Comparison of ENCODE assay signal across 8 mouse cellular contexts in genomic region chr11:74836225-74837055, GRCm38 (mm10). TPM values are rescaled to one million over a fixed set of nuclear protein-coding genes. Genes with fewer than 3 reads are reported as not detected.
DNase-seq lines count a peak whose midpoint lies in the region; ATAC-seq and TF ChIP-seq lines count a peak whose summit lies in the region.
"Had no signal": no experiment of that assay in that cellular context is flagged by ENCODE, and none has a peak within 500 bp of the region (broad histone marks: within the 10 kb centered on the region; RNA-seq: fewer than 3 reads in every experiment).

No protein-coding gene starts in this region.

- TF ChIP-seq EP300 in MEL (IDR thresholded peaks at IDR 0.05; ENCODE audit: low read depth in 1 of 2, low read length in 2 of 2), result no peak

- TF ChIP-seq CTCF in gastrocnemius, adult 2 months (IDR thresholded peaks at IDR 0.05), result no peak
- no peak for TF ChIP-seq CTCF in MEL (IDR thresholded peaks at IDR 0.05 in 2 of 3, conservative IDR thresholded peaks at IDR 0.05 in 1 of 3; ENCODE audit: control insufficient read depth in 1 of 3, insufficient read depth in 1 of 3, low read depth in 2 of 3, low read length in 3 of 3, poor library complexity in 1 of 3, severe bottlenecking in 1 of 3)

- H3K79me2 ChIP-seq in MEL (ENCODE audit: control insufficient read depth, insufficient read depth, low read length, poor library complexity), result peaks cover 54% of the 10 kb centered on the region

- H3K36me3 ChIP-seq in megakaryocyte, embryonic 14.5 days (replicated peaks; ENCODE audit: low read length), result peaks cover 45% of the 10 kb centered on the region
- peaks cover 0 to 17% of the 10 kb centered on the region in 2 experiments; a peak in 2 of 4 replicates for H3K36me3 ChIP-seq in MEL (ENCODE audit: control insufficient read depth in 1 of 2, insufficient read depth in 2 of 2, low read length in 2 of 2)
- peaks cover 12% of the 10 kb centered on the region; the same call in 1 of the 2 replicates for H3K36me3 ChIP-seq in limb, embryonic 15.5 days
- peaks cover 4% of the 10 kb centered on the region; the same call in 1 of the 2 replicates for H3K36me3 ChIP-seq in kidney, embryonic 14.5 days (ENCODE audit: control insufficient read depth, insufficient read depth, low read length)

- TF ChIP-seq RAD21 in MEL (IDR thresholded peaks at IDR 0.05; ENCODE audit: low read depth, low read length), result no peak

- no peak for ATAC-seq in megakaryocyte, adult 5-6 weeks (ENCODE audit: poor library complexity, severe bottlenecking)
- ATAC-seq in limb, embryonic 15.5 days (ENCODE audit: insufficient number of reproducible peaks, low FRiP score, low TSS enrichment, low read depth), result no peak
- ATAC-seq in kidney, embryonic 14.5 days (ENCODE audit: low FRiP score, low TSS enrichment), result no peak

- intact Hi-C loops in gastrocnemius, adult 2 months (cut with DNase I), result no loop called here

- no peaks in the 10 kb centered on the region for H3K9me3 ChIP-seq in megakaryocyte, embryonic 14.5 days
- H3K9me3 ChIP-seq in MEL (replicated peaks; ENCODE audit: insufficient read depth, low read length), result no peaks in the 10 kb centered on the region
- H3K9me3 ChIP-seq in limb, embryonic 15.5 days, result no peaks in the 10 kb centered on the region
- H3K9me3 ChIP-seq in kidney, embryonic 14.5 days (ENCODE audit: control insufficient read depth, low read length), result no peaks in the 10 kb centered on the region
- H3K9me3 ChIP-seq: hindbrain, embryonic 12.5 days had no signal

- no peaks in the 10 kb centered on the region for H3K27me3 ChIP-seq in megakaryocyte, embryonic 14.5 days (replicated peaks)
- H3K27me3 ChIP-seq in MEL (ENCODE audit: control insufficient read depth in 1 of 2, insufficient read depth in 2 of 2, low read length in 2 of 2), result no peaks in the 10 kb centered on the region
- H3K27me3 ChIP-seq in limb, embryonic 15.5 days, result no peaks in the 10 kb centered on the region
- H3K27me3 ChIP-seq in kidney, embryonic 14.5 days (ENCODE audit: control insufficient read depth, insufficient read depth, low read length), result no peaks in the 10 kb centered on the region
- H3K27me3 ChIP-seq: hindbrain, embryonic 12.5 days had no signal

- peak overlapping the region; percentile 99 for H3K27ac ChIP-seq in gastrocnemius, adult 2 months
- H3K27ac ChIP-seq in MEL (ENCODE audit: control insufficient read depth, low read depth, low read length), result no peak overlapping the region; the same call in 1 of the 2 replicates
- H3K27ac ChIP-seq in limb, embryonic 15.5 days, result 0 out of 2 replicates have a peak overlapping the region, but pooled peaks have one; percentile 97
- H3K27ac ChIP-seq in kidney, embryonic 14.5 days (ENCODE audit: low read depth, low read length), result no peak overlapping the region

- no peak for DNase-seq in gastrocnemius, adult 2 months
- DNase-seq in gastrocnemius, postnatal 10 days, result no peak
- DNase-seq in MEL (ENCODE audit: low read depth, low spot score), result no peak

- peaks cover 83% of the 10 kb centered on the region for H3K4me1 ChIP-seq in megakaryocyte, embryonic 14.5 days
- peaks cover 6 to 25% of the 10 kb centered on the region in 2 experiments; a peak in 3 of 4 replicates for H3K4me1 ChIP-seq in MEL (ENCODE audit: control insufficient read depth in 1 of 2, insufficient read depth in 2 of 2, low read length in 2 of 2)
- peaks cover 61% of the 10 kb centered on the region for H3K4me1 ChIP-seq in limb, embryonic 15.5 days
- H3K4me1 ChIP-seq in kidney, embryonic 14.5 days (ENCODE audit: control insufficient read depth, insufficient read depth, low read length), result peaks cover 41% of the 10 kb centered on the region

- no peak for TF ChIP-seq POLR2A in MEL (IDR thresholded peaks at IDR 0.05; ENCODE audit: control insufficient read depth in 1 of 2, insufficient read depth in 1 of 2, low read depth in 1 of 2, low read length in 2 of 2, poor library complexity in 1 of 2)

- H3K4me3 ChIP-seq in gastrocnemius, adult 2 months, result no peak overlapping the region
- H3K4me3 ChIP-seq in megakaryocyte, embryonic 14.5 days (replicated peaks), result peak overlapping the region; percentile 71
- no peak overlapping the region for H3K4me3 ChIP-seq in MEL (ENCODE audit: control insufficient read depth in 1 of 2, insufficient read depth in 1 of 2, low read depth in 2 of 2, low read length in 2 of 2)
- H3K4me3 ChIP-seq in limb, embryonic 15.5 days, result no peak overlapping the region
- no peak overlapping the region for H3K4me3 ChIP-seq in kidney, embryonic 14.5 days (ENCODE audit: low read length)

- H3K9ac ChIP-seq in MEL (ENCODE audit: control insufficient read depth, low read depth, low read length, poor library complexity, severe bottlenecking), result peak overlapping the region; percentile 79
- H3K9ac ChIP-seq in limb, embryonic 15.5 days, result no peak overlapping the region
- H3K9ac ChIP-seq in kidney, embryonic 14.5 days (ENCODE audit: low read depth, low read length), result no peak overlapping the region

- WGBS in limb, embryonic 15.5 days, result 90% methylated on average over 22 of the region's 22 CpGs
- WGBS in kidney, embryonic 14.5 days, result 93% methylated on average over 22 of the region's 22 CpGs

- H3K4me2 ChIP-seq in limb, embryonic 15.5 days, result no peak overlapping the region
- H3K4me2 ChIP-seq in kidney, embryonic 14.5 days (replicated peaks; ENCODE audit: low read depth, low read length), result no peak overlapping the region

TF ChIP-seq in MEL, 35 proteins besides CTCF, POLR2A, EP300 and RAD21:
- no peak for TF ChIP-seq ELF1 (IDR thresholded peaks at IDR 0.05; ENCODE audit: low read depth, low read length)
- no peak for TF ChIP-seq ZMIZ1 (IDR thresholded peaks at IDR 0.05; ENCODE audit: low read depth, low read length)
- TF ChIP-seq BHLHE40 (IDR thresholded peaks at IDR 0.05; ENCODE audit: borderline replicate concordance, low read depth, low read length), result no peak
- no peak for TF ChIP-seq E2F4 (IDR thresholded peaks at IDR 0.05; ENCODE audit: borderline replicate concordance, low read depth, low read length)
- TF ChIP-seq MYB (IDR thresholded peaks at IDR 0.05; ENCODE audit: low read depth, low read length), result no peak
- no peak for TF ChIP-seq USF2 (IDR thresholded peaks at IDR 0.05; ENCODE audit: borderline replicate concordance in 1 of 2, insufficient read depth in 1 of 2, low read depth in 1 of 2, low read length in 2 of 2)
- no peak for TF ChIP-seq RCOR1 (IDR thresholded peaks at IDR 0.05; ENCODE audit: low read depth, low read length)
- TF ChIP-seq ETS1 (IDR thresholded peaks at IDR 0.05; ENCODE audit: low read depth, low read length), result no peak
- TF ChIP-seq TCF12 (IDR thresholded peaks at IDR 0.05; ENCODE audit: low read depth, low read length), result no peak
- no peak for TF ChIP-seq SIN3A (IDR thresholded peaks at IDR 0.05; ENCODE audit: low read length)
- TF ChIP-seq TAL1 (IDR thresholded peaks at IDR 0.05; ENCODE audit: low read length), result no peak
- TF ChIP-seq KAT2A (conservative IDR thresholded peaks at IDR 0.05; ENCODE audit: low read depth, low read length), result no peak
- TF ChIP-seq POLR2AphosphoS2 (IDR thresholded peaks at IDR 0.05; ENCODE audit: low read length), result no peak
- TF ChIP-seq ZNF384 (IDR thresholded peaks at IDR 0.05; ENCODE audit: low read depth, low read length), result no peak
- TF ChIP-seq NELFE (IDR thresholded peaks at IDR 0.05; ENCODE audit: low read depth, low read length), result no peak
- TF ChIP-seq ZKSCAN1 (IDR thresholded peaks at IDR 0.05; ENCODE audit: low read depth, low read length), result no peak

RNA-seq across cellular contexts. Expression of gene Mnt, which starts 5.7 kb away (rescaled TPM):
- total RNA-seq in gastrocnemius, adult 2 months (2021), result 10 to 100 TPM in 1 of 2 experiments, 1 to 10 TPM in 1; 6.1 to 11.6 TPM
- 1 to 10 TPM; 7.6 to 9.8 TPM for total RNA-seq in gastrocnemius, postnatal 10 days (2021)
- 59.1 and 85.0 TPM in 2 replicates for polyA plus RNA-seq in megakaryocyte, embryonic 14.5 days (2012; ENCODE audit: insufficient read depth, low replicate concordance)
- total RNA-seq in megakaryocyte, adult 5-6 weeks (2015), result 14.5 and 17.0 TPM in 2 replicates
- total RNA-seq in megakaryocyte, adult 5-6 weeks (2017), result 3.8 and 6.1 TPM in 2 replicates
- total RNA-seq in MEL (2012; rRNA removed), result 5.8 and 7.7 TPM in 2 replicates
- 10 to 100 TPM in 1 of 2 experiments, not detected in 1; 37.3 TPM for polyA plus RNA-seq in MEL (2012; ENCODE audit: insufficient read depth in 1 of 2, insufficient read length in 2 of 2, low read depth in 1 of 2, low replicate concordance in 2 of 2, missing spikeins in 1 of 2)
- polyA plus RNA-seq in limb, embryonic 15.5 days (2015; fragmentation: Nextera tagmentation; extraction: Ambion mirVana), result 5.1 and 5.4 TPM in 2 replicates
- 4.9 and 6.6 TPM in 2 replicates for polyA plus RNA-seq in kidney, embryonic 14.5 days (2014; fragmentation: Nextera tagmentation; extraction: Ambion mirVana)

Comparison
In these comparisons a context has a peak if more than half of its experiments do, and no peak if none do; other contexts are left out.
1. H3K27ac ChIP-seq: peak in gastrocnemius, adult 2 months (single experiment) and limb, embryonic 15.5 days (single experiment); none in MEL (single experiment) and kidney, embryonic 14.5 days (single experiment).